In genomic region chr5:41971201-41971600, GRCm38 (mm10) we compare ENCODE assay signal across 12 mouse cellular contexts.
A peak's percentile ranks its signal among the peaks of the same experiment; 100 is the strongest.
DNase-seq lines count a peak whose midpoint lies in the region; ATAC-seq and TF ChIP-seq lines count a peak whose summit lies in the region.
"Had no signal": no experiment of that assay in that cellular context is flagged by ENCODE, and none has a peak within 500 bp of the region (broad histone marks: within the 10 kb centered on the region; RNA-seq: fewer than 3 reads in every experiment).

No protein-coding gene starts in this region.

- TF ChIP-seq CTCF in forebrain, postnatal 0 days (IDR thresholded peaks at IDR 0.05; ENCODE audit: low read depth): peak; percentile 36
- peak; percentile 58; the same call in 1 of the 2 replicates for TF ChIP-seq CTCF in liver, adult 2 months (IDR thresholded peaks at IDR 0.05; ENCODE audit: low read depth, low read length)
- peak; percentile 45 for TF ChIP-seq CTCF in Patski (IDR thresholded peaks at IDR 0.05)
- TF ChIP-seq CTCF in cortical plate, adult 2 months (IDR thresholded peaks at IDR 0.05; ENCODE audit: extremely low read depth, insufficient read depth, low read length): peak; percentile 39; the same call in 1 of the 2 replicates

- POLR2A ChIA-PET in Patski (lab: Charles Lee): no interaction called here

- H3K4me1 ChIP-seq in forebrain, postnatal 0 days (ENCODE audit: insufficient read depth): no peaks in the 10 kb centered on the region
- no peaks in the 10 kb centered on the region for H3K4me1 ChIP-seq in forebrain, embryonic 16.5 days (replicated peaks; ENCODE audit: control insufficient read depth, insufficient read depth, low read length)
- H3K4me1 ChIP-seq in liver, adult 2 months (ENCODE audit: control insufficient read depth, insufficient read depth, low read length): no peaks in the 10 kb centered on the region
- no peaks in the 10 kb centered on the region for H3K4me1 ChIP-seq in cortical plate, adult 2 months (ENCODE audit: control insufficient read depth, insufficient read depth, low read length)

- CTCF ChIA-PET in Patski (lab: Charles Lee): interaction anchor here (0.6 to 1.8 kb wide), 3 partner anchors 15 to 82 kb away, joined by 3 to 10 read pairs (median 3); no protein-coding TSS in a partner anchor

- H3K36me3 ChIP-seq in forebrain, postnatal 0 days (ENCODE audit: insufficient read depth): no peaks in the 10 kb centered on the region
- H3K36me3 ChIP-seq in forebrain, embryonic 16.5 days (ENCODE audit: control insufficient read depth, insufficient read depth): no peaks in the 10 kb centered on the region
- H3K36me3 ChIP-seq in liver, adult 2 months (ENCODE audit: control insufficient read depth, insufficient read depth, low read length): no peaks in the 10 kb centered on the region

- H3K27me3 ChIP-seq in forebrain, postnatal 0 days (ENCODE audit: insufficient read depth, low read length): no peaks in the 10 kb centered on the region
- H3K27me3 ChIP-seq in forebrain, embryonic 16.5 days (replicated peaks; ENCODE audit: control insufficient read depth, insufficient read depth, low read length): no peaks in the 10 kb centered on the region
- H3K27me3 ChIP-seq in liver, adult 2 months (ENCODE audit: control insufficient read depth, insufficient read depth, low read length): no peaks in the 10 kb centered on the region
- peaks cover 11% of the 10 kb centered on the region for H3K27me3 ChIP-seq in Patski

- no peak for DNase-seq in forebrain, postnatal 0 days
- peak; percentile 30 for DNase-seq in liver, adult 2 months (ENCODE audit: extremely low read depth, low read depth, low spot score)
- DNase-seq in liver: no peak
- no peak for DNase-seq in Patski (ENCODE audit: low read depth, low spot score)
- no peak for DNase-seq in thymus, postnatal 4 days
- DNase-seq in left cerebral cortex, adult 11 months (ENCODE audit: low spot score): no peak
- DNase-seq: gastrocnemius, postnatal 36 days; thymus, adult 18-20 months had no signal

- no peak overlapping the region for H3K27ac ChIP-seq in forebrain, postnatal 0 days (ENCODE audit: low read depth, low read length)
- no peak overlapping the region for H3K27ac ChIP-seq in forebrain, embryonic 16.5 days (ENCODE audit: low read length)
- no peak overlapping the region for H3K27ac ChIP-seq in liver, adult 2 months (replicated peaks; ENCODE audit: insufficient read depth, low read depth, low read length)
- no peak overlapping the region for H3K27ac ChIP-seq in cortical plate, adult 2 months (ENCODE audit: insufficient read depth, low read length)

- H3K79me2 ChIP-seq in liver, adult 2 months (ENCODE audit: control insufficient read depth, insufficient read depth, low read length): no peaks in the 10 kb centered on the region

- no peak for ATAC-seq in forebrain, postnatal 0 days
- ATAC-seq in forebrain, embryonic 16.5 days: no peak
- no peak for ATAC-seq in Patski
- ATAC-seq: inflammation-experienced regulatory T-cells, adult 6 months had no signal

- in situ Hi-C loops in Patski (cut with MboI; ENCODE audit: low pct_unique_long_range_greater_than_20kb): no loop called here

- no peak overlapping the region for H3K4me3 ChIP-seq in forebrain, postnatal 0 days (ENCODE audit: low read depth, low read length)
- no peak overlapping the region for H3K4me3 ChIP-seq in forebrain, embryonic 16.5 days (replicated peaks; ENCODE audit: low read length)
- no peak overlapping the region for H3K4me3 ChIP-seq in liver, adult 2 months (ENCODE audit: insufficient read depth, low read depth, low read length)
- H3K4me3 ChIP-seq in cortical plate, adult 2 months (ENCODE audit: insufficient read depth, low read length): no peak overlapping the region
- H3K4me3 ChIP-seq: erythroblast, embryonic 14.5 days had no signal

- no peaks in the 10 kb centered on the region for H3K9me3 ChIP-seq in forebrain, postnatal 0 days (ENCODE audit: low read length)
- H3K9me3 ChIP-seq in forebrain, embryonic 16.5 days (ENCODE audit: control insufficient read depth, low read length): no peaks in the 10 kb centered on the region

- H3K9ac ChIP-seq in forebrain, postnatal 0 days: no peak overlapping the region
- no peak overlapping the region for H3K9ac ChIP-seq in forebrain, embryonic 16.5 days (replicated peaks; ENCODE audit: low read depth, low read length)
- no peak overlapping the region for H3K9ac ChIP-seq in liver, adult 2 months (ENCODE audit: low read depth, low read length)

- no peak overlapping the region for H3K4me2 ChIP-seq in forebrain, postnatal 0 days (ENCODE audit: low read depth)
- no peak overlapping the region for H3K4me2 ChIP-seq in forebrain, embryonic 16.5 days (ENCODE audit: low read length)

- WGBS in forebrain, postnatal 0 days: 62% methylated on average over 1 of the region's 1 CpGs
- WGBS in forebrain, embryonic 16.5 days: 83% methylated on average over 1 of the region's 1 CpGs
- 33% methylated on average over 1 of the region's 1 CpGs for WGBS in liver, adult 2 months

- no peak for TF ChIP-seq POLR2A in liver, adult 2 months (IDR thresholded peaks at IDR 0.05; ENCODE audit: extremely low read depth, insufficient read depth, low read length)
- no peak for TF ChIP-seq POLR2A in cortical plate, adult 2 months (IDR thresholded peaks at IDR 0.05; ENCODE audit: extremely low read depth, insufficient read depth, low read length)
